Comparison of ENCODE assay signal across 25 mouse cellular contexts in the genomic region with DNA sequence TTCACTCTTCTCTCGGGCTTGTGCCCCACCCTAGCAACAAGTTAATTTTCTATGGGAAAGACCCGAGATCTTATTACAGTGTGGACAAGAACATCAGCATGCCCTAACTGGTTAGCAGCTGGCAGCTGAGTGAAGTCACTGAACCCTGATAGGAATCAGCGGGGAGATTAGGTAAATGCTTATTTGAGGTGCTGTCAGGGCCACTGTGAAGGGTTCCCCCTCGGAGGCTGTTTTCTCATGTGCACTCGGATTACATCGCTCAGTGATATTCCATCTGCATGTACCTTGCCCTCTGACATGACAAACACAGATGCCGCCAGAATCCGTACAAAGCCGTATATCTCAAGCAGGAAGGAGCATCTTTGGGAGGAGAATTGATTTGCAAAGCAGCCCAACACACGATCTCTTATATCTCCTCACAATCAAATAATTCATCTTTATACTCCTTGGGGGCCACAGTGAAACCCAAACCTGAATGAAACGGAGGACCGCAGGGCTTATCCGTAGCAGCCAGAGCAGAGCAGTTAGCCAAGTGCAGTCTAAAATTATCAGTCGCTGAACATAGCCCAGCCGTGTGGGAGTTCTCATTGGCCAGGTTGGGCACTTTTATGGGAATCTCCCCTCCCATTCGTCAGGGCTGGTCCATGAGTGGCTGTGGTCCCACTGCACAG.
A peak's percentile ranks its signal among the peaks of the same experiment; 100 is the strongest.
DNase-seq lines count a peak whose midpoint lies in the region; ATAC-seq and TF ChIP-seq lines count a peak whose summit lies in the region.
"Had no signal": no experiment of that assay in that cellular context is flagged by ENCODE, and none has a peak within 500 bp of the region (broad histone marks: within the 10 kb centered on the region; RNA-seq: fewer than 3 reads in every experiment).

No protein-coding gene starts in this region.

- H3K9ac ChIP-seq in kidney, postnatal 0 days (ENCODE audit: low read depth, low read length), result no peak overlapping the region
- no peak overlapping the region for H3K9ac ChIP-seq in embryonic facial prominence, embryonic 14.5 days (ENCODE audit: low read depth, low read length)
- H3K9ac ChIP-seq: embryonic facial prominence, embryonic 12.5 days; hindbrain, embryonic 12.5 days; midbrain, embryonic 13.5 days had no signal

- no peak for TF ChIP-seq CTCF in kidney, postnatal 0 days (IDR thresholded peaks at IDR 0.05; ENCODE audit: low read depth)

- no peak overlapping the region for H3K4me3 ChIP-seq in kidney, postnatal 0 days (replicated peaks; ENCODE audit: low read depth, low read length)
- no peak overlapping the region for H3K4me3 ChIP-seq in embryonic facial prominence, embryonic 14.5 days (ENCODE audit: low read depth, low read length)
- H3K4me3 ChIP-seq in hindbrain, embryonic 10.5 days, result no peak overlapping the region
- H3K4me3 ChIP-seq: embryonic facial prominence, embryonic 12.5 days; hindbrain, embryonic 12.5 days; layer of hippocampus, adult 2 months; midbrain, embryonic 13.5 days had no signal

- H3K36me3 ChIP-seq in kidney, postnatal 0 days (ENCODE audit: insufficient read depth, low read length), result no peaks in the 10 kb centered on the region
- H3K36me3 ChIP-seq in embryonic facial prominence, embryonic 14.5 days (ENCODE audit: control insufficient read depth, insufficient read depth, low read length), result no peaks in the 10 kb centered on the region
- H3K36me3 ChIP-seq in hindbrain, embryonic 10.5 days, result no peaks in the 10 kb centered on the region
- H3K36me3 ChIP-seq: embryonic facial prominence, embryonic 12.5 days; hindbrain, embryonic 12.5 days; midbrain, embryonic 13.5 days had no signal

- ATAC-seq in kidney, postnatal 0 days (replicated peaks; ENCODE audit: low FRiP score, low read depth), result peak; percentile 77
- ATAC-seq in embryonic facial prominence, embryonic 14.5 days (ENCODE audit: low read depth), result peak; percentile 70; the same call in 1 of the 2 replicates
- ATAC-seq: CD4-positive, CD25-positive, alpha-beta regulatory T cell, adult 4 months; forebrain, embryonic 16.5 days; inflammation-experienced regulatory T-cells, adult 6 months; lung, postnatal 0 days; midbrain, embryonic 13.5 days had no signal

- WGBS in kidney, postnatal 0 days, result 21% methylated on average over 16 of the region's 16 CpGs
- 44% methylated on average over 16 of the region's 16 CpGs for WGBS in embryonic facial prominence, embryonic 14.5 days
- 79% methylated on average over 16 of the region's 16 CpGs for WGBS in hindbrain, embryonic 10.5 days

- H3K27ac ChIP-seq in kidney, postnatal 0 days, result no peak overlapping the region
- H3K27ac ChIP-seq in embryonic facial prominence, embryonic 14.5 days (replicated peaks; ENCODE audit: low read depth, low read length), result no peak overlapping the region
- no peak overlapping the region for H3K27ac ChIP-seq in hindbrain, embryonic 10.5 days
- H3K27ac ChIP-seq: embryonic facial prominence, embryonic 12.5 days; hindbrain, embryonic 12.5 days; layer of hippocampus, adult 2 months; midbrain, embryonic 13.5 days; stomach, postnatal 0 days had no signal

- H3K27me3 ChIP-seq in kidney, postnatal 0 days (ENCODE audit: insufficient read depth, low read length), result no peaks in the 10 kb centered on the region
- no peaks in the 10 kb centered on the region for H3K27me3 ChIP-seq in embryonic facial prominence, embryonic 14.5 days (replicated peaks; ENCODE audit: control insufficient read depth, insufficient read depth, low read length)
- H3K27me3 ChIP-seq in hindbrain, embryonic 10.5 days (ENCODE audit: insufficient read depth, poor library complexity, severe bottlenecking), result no peaks in the 10 kb centered on the region
- H3K27me3 ChIP-seq: embryonic facial prominence, embryonic 12.5 days; hindbrain, embryonic 12.5 days; midbrain, embryonic 13.5 days had no signal

- no peak overlapping the region for H3K4me2 ChIP-seq in kidney, postnatal 0 days (ENCODE audit: low read length)
- no peak overlapping the region for H3K4me2 ChIP-seq in embryonic facial prominence, embryonic 14.5 days (ENCODE audit: low read depth, low read length)
- H3K4me2 ChIP-seq: embryonic facial prominence, embryonic 12.5 days; heart, embryonic 11.5 days; hindbrain, embryonic 12.5 days; midbrain, embryonic 13.5 days had no signal

- H3K9me3 ChIP-seq in kidney, postnatal 0 days (replicated peaks; ENCODE audit: low read length), result no peaks in the 10 kb centered on the region
- H3K9me3 ChIP-seq in embryonic facial prominence, embryonic 14.5 days (ENCODE audit: control insufficient read depth, low read length), result no peaks in the 10 kb centered on the region
- H3K9me3 ChIP-seq in hindbrain, embryonic 10.5 days, result no peaks in the 10 kb centered on the region
- H3K9me3 ChIP-seq: embryonic facial prominence, embryonic 12.5 days; hindbrain, embryonic 12.5 days; midbrain, embryonic 13.5 days had no signal

- peak; percentile 26 for DNase-seq in embryo, embryonic 11 days
- DNase-seq in embryo, embryonic 10 days (ENCODE audit: low spot score), result no peak
- peak; percentile 87 for DNase-seq in kidney, postnatal 0 days (ENCODE audit: low spot score)
- DNase-seq in kidney, adult 11 months, result no peak
- peak; percentile 76 for DNase-seq in embryonic facial prominence, embryonic 14.5 days (ENCODE audit: low spot score)
- peak; percentile 13 for DNase-seq in retina, postnatal 1 day
- DNase-seq in hindbrain, embryonic 10.5 days (ENCODE audit: low spot score), result no peak
- DNase-seq: adrenal gland, postnatal 25 days; cerebellum, adult 11-12 months; cerebellum, postnatal 14 days; heart, postnatal 10 days; kidney, postnatal 10 days; layer of hippocampus, postnatal 36 days; liver; right cerebral cortex, postnatal 4 days had no signal

- peaks cover 4% of the 10 kb centered on the region for H3K4me1 ChIP-seq in kidney, postnatal 0 days (replicated peaks; ENCODE audit: insufficient read depth, low read length)
- H3K4me1 ChIP-seq in embryonic facial prominence, embryonic 14.5 days (ENCODE audit: control insufficient read depth, insufficient read depth, low read length), result peaks cover 8% of the 10 kb centered on the region
- peaks cover 4% of the 10 kb centered on the region; the same call in 1 of the 2 replicates for H3K4me1 ChIP-seq in hindbrain, embryonic 10.5 days (replicated peaks)
- H3K4me1 ChIP-seq: hindbrain, embryonic 12.5 days; midbrain, embryonic 13.5 days had no signal

Comparison
In these comparisons a context has a peak if more than half of its experiments do, and no peak if none do; other contexts are left out.
1. DNase-seq: peak in embryo, embryonic 11 days (single experiment), kidney, postnatal 0 days (single experiment), embryonic facial prominence, embryonic 14.5 days (single experiment) and retina, postnatal 1 day (single experiment); none in embryo, embryonic 10 days (single experiment), kidney, adult 11 months (single experiment) and hindbrain, embryonic 10.5 days (single experiment).